Mouse (Mus musculus) spleen, adult 2 months (tissue): ENCODE data around the gene Mafk.

Experiments used
- CTCF ChIP-seq: fragments of 200-500 bp; IDR thresholded peaks from 2 replicates; pipeline ENCODE4 v1.5.1; 2011; ENCODE audit warnings: mild to moderate bottlenecking, inconsistent platforms; ENCODE audit not compliant: insufficient read depth, insufficient read length, insufficient replicate concordance; ENCODE audit errors: extremely low read depth
- POLR2A ChIP-seq: fragments of 200-500 bp; IDR thresholded peaks from 2 replicates; pipeline ENCODE4 v1.6.1; 2011; ENCODE audit warnings: low read depth, low read length, inconsistent platforms

DNA sequence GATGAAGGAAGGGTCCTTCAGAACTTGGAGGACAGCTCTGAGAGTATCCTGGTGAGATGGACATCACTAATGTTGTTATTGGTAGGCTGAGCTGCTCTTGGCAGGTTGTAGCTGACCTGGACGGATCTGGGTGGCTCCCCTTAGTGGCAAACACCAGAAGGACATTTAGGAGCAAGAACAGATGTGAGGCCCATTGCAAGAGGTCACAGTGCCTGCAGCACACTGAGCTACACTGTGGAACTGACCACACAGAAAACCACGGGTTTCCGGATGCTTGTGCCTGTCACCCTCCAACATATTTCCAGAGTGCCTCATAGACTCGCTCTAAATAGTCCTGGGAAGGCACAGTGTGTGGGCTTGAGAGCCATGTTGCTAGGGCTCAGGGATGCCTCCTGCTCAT, 1.8 kb upstream of the Mafk start:
- TF ChIP-seq CTCF (no peak), POLR2A (no peak)
